8 mouse cellular contexts compared by ENCODE assay signal in the genomic region with DNA sequence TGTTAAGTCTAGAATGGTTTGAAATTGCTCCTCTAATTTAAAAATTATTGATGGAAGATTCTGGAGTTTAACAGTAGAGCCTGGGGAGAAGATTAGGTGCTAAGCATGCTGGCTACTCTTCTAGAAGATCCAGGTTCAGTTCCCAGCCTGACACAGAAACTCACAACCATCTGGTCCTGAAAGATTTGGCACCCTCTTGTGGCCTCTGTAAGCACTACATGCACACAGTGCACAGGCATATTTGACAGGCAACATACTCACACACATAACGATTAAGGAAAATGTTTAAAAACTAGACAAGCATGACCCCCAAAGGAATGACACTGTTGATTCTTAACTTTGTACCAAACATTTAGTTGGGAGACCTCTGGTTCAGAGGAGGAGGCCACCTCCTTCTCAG. TPM values are rescaled to one million over a fixed set of nuclear protein-coding genes. Genes with fewer than 3 reads are reported as not detected.
DNase-seq lines count a peak whose midpoint lies in the region; ATAC-seq and TF ChIP-seq lines count a peak whose summit lies in the region.

No protein-coding gene starts in this region.

- no peak for TF ChIP-seq EP300 in liver, postnatal 0 days (IDR thresholded peaks at IDR 0.05; ENCODE audit: low read depth)

- DNase-seq in cerebellum, adult 18-20 months: peak; percentile 27 to 29
- DNase-seq in cerebellum, adult 8-10 months: no peak
- DNase-seq in left cerebral cortex, adult 2 months (ENCODE audit: extremely low spot score in 1 of 2, low spot score in 2 of 2): peak in 1 of 2 experiments; percentile 54
- DNase-seq in left cerebral cortex, postnatal 36 days (ENCODE audit: low spot score in 2 of 2): no peak
- DNase-seq in adipocyte (ENCODE audit: low spot score): peak; percentile 44
- peak; percentile 31 for DNase-seq in forelimb bud, embryonic 11.5 days (ENCODE audit: low read depth, low spot score)
- peak; percentile 69 for DNase-seq in liver, postnatal 0 days
- DNase-seq in spleen, postnatal 14 days (ENCODE audit: low spot score in 2 of 2): peak; percentile 29 to 64

- no peak overlapping the region for H3K4me2 ChIP-seq in liver, postnatal 0 days (ENCODE audit: low read depth, low read length)

- H3K27ac ChIP-seq in left cerebral cortex, adult 2 months: no peak overlapping the region
- H3K27ac ChIP-seq in liver, postnatal 0 days (ENCODE audit: low read depth): no peak overlapping the region

- intact Hi-C loops in left cerebral cortex, adult 2 months (cut with DNase I): loop anchor here (2.0 kb wide), 1 partner anchor 74 kb away; no protein-coding TSS in a partner anchor
- intact Hi-C loops in left cerebral cortex, postnatal 36 days (cut with DNase I): no loop called here

- no peak for ATAC-seq in liver, postnatal 0 days

- no peaks in the 10 kb centered on the region for H3K27me3 ChIP-seq in liver, postnatal 0 days (ENCODE audit: insufficient read depth, low read length)

- H3K4me1 ChIP-seq in liver, postnatal 0 days (ENCODE audit: insufficient read depth): no peaks in the 10 kb centered on the region

- peaks cover 12% of the 10 kb centered on the region for H3K36me3 ChIP-seq in liver, postnatal 0 days (replicated peaks; ENCODE audit: insufficient read depth, low read length)

- TF ChIP-seq CTCF in left cerebral cortex, adult 2 months (IDR thresholded peaks at IDR 0.05): peak; percentile 67
- peak; percentile 81 for TF ChIP-seq CTCF in liver, postnatal 0 days (IDR thresholded peaks at IDR 0.05; ENCODE audit: low read depth)

- 60% methylated on average over 1 of the region's 1 CpGs for whole genome bisulfite sequencing in liver, postnatal 0 days (ENCODE audit: insufficient replicate concordance)

- no peak overlapping the region for H3K9ac ChIP-seq in liver, postnatal 0 days (replicated peaks)

- H3K4me3 ChIP-seq in left cerebral cortex, adult 2 months: no peak overlapping the region
- no peak overlapping the region for H3K4me3 ChIP-seq in liver, postnatal 0 days (ENCODE audit: low read depth, low read length)

- no peaks in the 10 kb centered on the region for H3K9me3 ChIP-seq in liver, postnatal 0 days (ENCODE audit: low read length)

RNA-seq across cellular contexts. Expression of gene Prdm15, which starts 27.5 kb away (rescaled TPM):
- total RNA-seq in left cerebral cortex, adult 2 months (2021): 10 to 100 TPM; 22.1 to 25.6 TPM
- total RNA-seq in left cerebral cortex, postnatal 36 days (2021): 10 to 100 TPM; 17.0 to 26.0 TPM
- 1.6 TPM in 2 replicates for polyA plus RNA-seq in liver, postnatal 0 days (2015; fragmentation: Nextera tagmentation; extraction: Ambion mirVana)

Comparison
In these comparisons a context has a peak if more than half of its experiments do, and no peak if none do; other contexts are left out.
1. DNase-seq: peak in cerebellum, adult 18-20 months (2 of 2), adipocyte (single experiment), forelimb bud, embryonic 11.5 days (single experiment), liver, postnatal 0 days (single experiment) and spleen, postnatal 14 days (2 of 2); none in cerebellum, adult 8-10 months (single experiment) and left cerebral cortex, postnatal 36 days (0 of 2).